Mouse (Mus musculus): ENCODE measurements at regions not wholly inside any gene's neighbourhood (a gene's known extent, or its start where the extent isn't known, plus 50 kb on each side); places are given as distances from the start of the nearest gene placed in this dataset.

- no peak for TF ChIP-seq EP300 (IDR thresholded peaks at IDR 0.05)
- TF ChIP-seq CTCF (IDR thresholded peaks at IDR 0.05) = no peak
These were observed 143.2 kb upstream of the Cldn34b3 start for GRCm38 (mm10) chrX:76120936-76121335.
